Mouse (Mus musculus): ENCODE data around the gene Asb1.

The Asb1 gene

DNA sequence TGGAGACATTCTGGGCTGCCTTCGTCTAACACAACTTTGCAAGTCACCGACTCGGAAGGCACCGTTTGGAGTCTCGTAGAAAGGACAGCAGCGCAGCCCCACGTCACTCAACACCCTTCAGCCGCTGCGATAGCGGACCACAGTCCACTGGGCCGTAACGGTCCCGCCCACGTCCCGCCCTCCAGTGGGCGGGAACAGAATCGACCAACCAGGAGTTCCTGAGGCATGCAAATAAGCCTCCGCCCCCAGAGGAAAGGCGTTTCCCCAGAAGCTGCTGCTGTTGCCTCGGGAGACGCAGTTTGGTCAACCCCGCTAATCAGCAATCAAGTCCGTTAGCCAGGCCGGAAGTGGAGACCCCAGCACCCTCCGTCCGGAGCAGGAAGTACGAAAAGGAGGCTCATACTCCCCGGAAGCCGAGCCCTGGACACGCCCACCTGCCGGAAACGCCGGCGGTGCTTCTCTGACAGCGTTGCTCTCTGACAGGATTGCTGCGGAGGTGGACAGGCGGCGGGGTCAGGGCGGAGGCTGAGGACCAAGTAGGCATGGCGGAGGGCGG is at the start of gene Asb1:
TSS of gene Asb1 (plus strand) at position 274 of the 556 bp plus-strand sequence.
- peak; percentile 92 for DNase-seq

DNA sequence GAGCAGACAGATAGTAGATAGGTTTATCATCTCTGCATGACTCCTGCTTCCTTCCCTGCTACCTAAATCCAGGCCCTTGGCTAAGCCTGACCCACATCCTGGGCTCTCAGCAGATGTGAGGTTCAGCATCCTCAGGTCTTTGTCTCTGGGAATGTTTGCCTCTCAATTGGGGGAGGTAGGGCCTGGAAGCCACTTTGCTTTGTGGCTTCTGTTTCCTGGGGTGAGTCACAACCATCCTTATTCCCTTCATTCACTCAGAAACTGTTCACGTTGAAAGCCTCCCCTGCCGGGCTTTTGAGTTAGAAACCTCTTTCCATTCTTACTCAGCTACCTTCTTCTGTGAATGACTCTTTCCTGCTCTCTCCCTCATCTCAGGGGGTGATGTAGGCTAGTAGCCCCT is 47.6 kb upstream of the Asb1 start:
- DNase-seq: no peak

DNA sequence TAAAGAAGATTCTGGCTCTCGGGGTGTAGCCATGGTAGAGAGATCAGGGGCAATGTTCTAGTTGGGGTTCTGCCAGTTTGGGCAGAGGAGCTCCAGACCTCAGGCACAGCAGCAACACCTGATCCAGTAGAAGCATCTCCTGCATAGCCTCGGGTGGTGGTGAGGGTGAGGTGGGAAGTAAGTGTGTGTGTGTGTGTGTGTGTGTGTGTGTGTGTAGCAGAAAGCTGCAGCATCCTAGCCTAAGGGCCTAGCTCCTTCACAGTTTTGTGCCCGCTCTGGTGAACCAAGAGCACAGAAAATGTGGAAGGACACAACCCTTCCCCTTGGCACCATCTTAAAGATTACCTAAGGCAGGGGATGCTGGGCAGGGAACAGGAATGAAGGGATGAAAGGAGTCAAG is 46.4 kb upstream of the Asb1 start:
- DNase-seq: peak; percentile 43

DNA sequence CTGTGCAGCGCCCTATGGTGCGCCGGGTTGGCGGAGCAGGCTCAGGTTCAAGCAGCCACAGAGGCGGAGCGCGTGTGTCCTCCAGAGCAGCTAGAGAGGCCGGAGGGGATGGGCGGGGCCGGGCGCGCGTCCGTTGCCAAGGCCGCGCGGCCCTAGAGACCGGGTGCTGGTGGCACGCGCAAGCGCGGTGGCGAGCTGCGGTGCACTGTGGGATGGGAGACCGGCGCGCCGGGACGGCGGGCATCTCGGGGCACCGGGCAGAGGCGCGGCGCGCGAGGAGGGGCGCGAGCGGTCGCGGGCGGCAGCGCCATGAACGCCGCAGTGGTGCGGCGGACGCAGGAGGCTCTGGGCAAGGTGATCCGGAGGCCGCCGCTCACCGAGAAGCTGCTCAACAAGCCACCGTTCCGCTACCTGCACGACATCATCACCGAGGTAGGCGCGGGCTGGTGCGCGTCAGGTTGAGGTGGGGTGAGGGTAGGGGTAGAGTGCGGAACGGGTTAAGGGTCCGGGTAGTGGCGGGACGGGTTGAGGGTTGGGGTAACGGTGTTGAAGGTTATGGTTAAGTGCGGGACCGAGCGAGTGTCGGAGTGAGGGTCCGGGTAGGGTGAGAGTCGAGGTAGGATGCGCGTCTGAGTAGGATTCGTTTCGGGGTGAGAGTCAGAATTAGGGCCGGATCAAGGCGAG is 45.7 kb upstream of the Asb1 start, which contains the start of gene Traf3ip1:
TSS of gene Traf3ip1 (plus strand) at position 191 of the 684 bp plus-strand sequence.
- peak; percentile 96 for DNase-seq

DNA sequence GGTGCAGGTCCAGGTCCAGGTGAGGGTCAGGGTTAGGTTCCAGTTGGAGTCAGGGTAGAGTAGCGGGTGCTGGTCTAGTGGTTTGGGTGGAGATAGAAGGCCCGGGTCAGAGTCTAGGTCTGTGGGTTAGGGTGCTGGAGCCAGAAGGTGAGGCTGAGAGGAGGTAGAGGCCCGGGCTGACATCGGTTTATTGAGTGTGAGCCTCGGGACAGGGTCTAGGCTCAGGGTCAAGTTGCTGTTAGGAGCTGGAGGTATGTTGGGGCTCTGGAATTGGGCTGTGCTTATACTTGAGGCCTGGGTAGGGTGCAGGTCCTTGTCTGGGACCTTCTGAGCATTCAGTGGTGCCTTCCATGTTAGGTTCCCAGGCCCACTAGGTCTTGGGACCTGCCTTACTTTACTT is 45.0 kb upstream of the Asb1 start:
- peak; percentile 22 for DNase-seq

DNA sequence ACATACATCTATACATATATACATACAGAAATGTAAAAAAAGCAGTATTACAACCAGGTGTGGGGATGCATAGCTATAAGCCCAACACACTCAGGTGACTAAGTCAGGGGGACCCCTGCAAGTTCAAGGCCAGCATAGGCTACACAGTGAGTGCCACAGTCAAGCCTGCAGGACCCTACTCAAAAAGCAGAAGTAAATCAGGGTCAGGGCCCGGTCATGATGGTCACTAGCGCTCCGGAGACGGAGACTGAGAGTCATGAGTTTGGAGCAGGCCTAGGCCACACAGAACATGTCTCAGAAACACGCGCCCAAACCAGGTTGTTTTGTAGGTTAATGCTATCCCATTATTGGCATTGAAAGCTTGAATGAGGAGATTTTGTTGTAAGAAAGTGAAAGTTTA is 41.8 kb upstream of the Asb1 start:
- no peak for DNase-seq

DNA sequence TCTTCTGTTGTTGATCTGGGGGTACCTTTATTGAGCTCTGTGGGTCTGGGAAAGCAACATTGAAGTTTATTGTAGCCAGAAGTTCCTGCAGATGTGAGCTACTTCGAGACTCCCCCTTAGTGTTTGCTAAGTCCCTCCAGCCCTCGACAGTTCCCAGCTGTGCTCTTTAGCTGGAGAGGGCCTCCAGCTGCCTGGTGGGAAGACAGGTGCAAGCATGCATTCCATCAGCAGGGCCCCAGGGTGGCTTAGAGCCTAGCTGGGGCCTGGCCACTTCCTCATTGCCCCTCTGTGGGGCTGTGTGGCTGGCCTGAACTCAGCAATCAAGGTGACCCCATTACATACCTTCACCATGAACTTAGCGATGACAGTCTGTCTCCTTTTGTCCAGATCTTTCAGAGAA is 35.7 kb upstream of the Asb1 start:
- no peak for DNase-seq

DNA sequence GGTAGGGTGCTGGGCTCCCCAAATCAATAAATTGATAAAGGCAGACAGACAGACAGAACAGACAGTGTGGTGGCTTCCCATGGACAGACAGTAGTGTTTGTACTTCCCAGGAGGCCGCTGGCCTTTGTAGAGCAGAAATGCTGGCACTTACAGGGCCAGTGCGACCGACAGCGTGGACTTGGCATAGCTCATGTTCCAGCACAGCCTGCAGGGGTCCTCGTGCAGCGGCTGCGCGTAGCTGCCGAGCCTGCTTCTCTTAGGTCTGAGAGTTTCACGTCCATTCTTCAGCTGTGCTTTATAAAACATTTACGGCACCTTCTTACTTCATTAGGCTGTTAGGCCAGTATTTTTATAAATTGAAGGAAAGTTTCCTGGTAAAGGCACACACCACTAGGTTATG is 25.4 kb upstream of the Asb1 start:
- no peak for DNase-seq

DNA sequence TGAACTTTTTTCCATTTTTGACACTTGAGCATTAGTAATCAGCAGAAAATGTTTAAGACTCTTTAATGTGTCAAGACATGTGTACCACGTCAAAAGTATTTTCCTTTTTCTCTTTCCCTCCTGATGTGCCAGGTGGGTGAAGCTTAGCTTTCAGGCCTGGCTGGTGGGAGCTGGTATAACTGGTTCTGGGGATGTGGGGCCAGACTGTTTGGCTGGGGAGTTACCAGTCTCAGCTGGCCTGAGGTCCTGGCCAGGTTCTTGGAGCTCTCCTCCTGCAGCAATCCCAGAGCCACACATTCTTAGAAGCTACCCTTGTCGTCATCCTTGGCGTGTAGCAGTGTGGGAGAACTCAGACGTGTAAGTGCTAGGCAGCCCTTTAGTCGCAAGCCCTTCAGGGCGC is 24.7 kb upstream of the Asb1 start:
- DNase-seq: no peak

DNA sequence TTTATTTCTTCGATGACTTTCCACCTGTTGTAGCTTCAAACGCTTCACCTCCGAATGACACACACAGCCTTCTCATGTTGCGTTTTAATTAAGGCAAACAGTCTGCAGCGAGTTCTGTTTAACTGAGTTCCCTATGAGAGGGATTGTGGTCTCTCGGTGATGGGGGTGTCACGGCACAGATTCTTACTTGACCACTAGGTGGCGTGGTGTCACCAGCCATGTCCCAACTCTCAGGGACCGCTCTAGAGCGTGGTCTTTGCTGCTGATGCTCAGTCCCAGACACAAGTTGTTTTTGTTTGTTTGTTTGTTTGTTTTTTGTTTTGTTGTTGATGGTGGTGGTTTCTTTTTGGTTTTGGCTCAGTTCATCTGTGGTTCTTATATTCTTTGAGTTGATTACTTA is 16.6 kb upstream of the Asb1 start:
- peak; percentile 29 for DNase-seq

DNA sequence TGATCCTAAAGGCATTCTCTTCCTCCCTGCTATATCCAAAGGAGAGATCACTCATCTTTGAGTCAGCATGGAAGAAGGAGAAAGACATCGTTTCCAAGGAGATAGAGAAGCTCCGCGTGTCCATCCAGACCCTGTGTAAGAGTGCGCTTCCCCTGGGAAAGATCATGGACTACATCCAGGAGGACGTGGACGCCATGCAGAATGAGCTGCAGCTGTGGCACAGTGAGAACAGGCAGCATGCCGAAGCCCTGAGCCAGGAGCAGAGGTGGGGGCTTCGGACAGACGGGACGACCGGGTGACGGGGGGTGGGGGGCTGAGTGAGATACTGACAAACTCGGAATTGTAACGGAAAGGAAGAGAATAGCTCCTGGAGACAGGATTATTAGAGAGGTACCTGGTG is 14.5 kb upstream of the Asb1 start:
- no peak for DNase-seq

DNA sequence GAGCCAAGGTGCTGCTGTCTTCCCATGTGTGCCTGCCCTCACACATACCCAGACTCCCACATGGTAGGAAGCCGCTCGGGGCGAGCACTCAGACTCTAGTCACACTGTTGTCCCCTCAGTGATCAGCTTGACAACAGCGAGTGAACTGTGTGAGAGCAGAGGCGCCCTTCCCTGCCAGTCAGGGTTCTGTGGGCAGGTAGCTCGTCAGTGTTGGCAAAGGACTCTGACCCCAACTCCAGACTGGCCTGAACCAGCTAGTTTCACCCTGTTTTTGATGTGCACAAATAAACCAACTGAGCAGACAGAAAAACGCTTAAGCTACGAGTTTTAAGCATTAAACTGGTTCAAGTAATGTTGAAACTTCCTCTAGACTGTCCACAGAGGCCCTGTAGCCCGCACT is 10.2 kb upstream of the Asb1 start:
- DNase-seq: no peak

DNA sequence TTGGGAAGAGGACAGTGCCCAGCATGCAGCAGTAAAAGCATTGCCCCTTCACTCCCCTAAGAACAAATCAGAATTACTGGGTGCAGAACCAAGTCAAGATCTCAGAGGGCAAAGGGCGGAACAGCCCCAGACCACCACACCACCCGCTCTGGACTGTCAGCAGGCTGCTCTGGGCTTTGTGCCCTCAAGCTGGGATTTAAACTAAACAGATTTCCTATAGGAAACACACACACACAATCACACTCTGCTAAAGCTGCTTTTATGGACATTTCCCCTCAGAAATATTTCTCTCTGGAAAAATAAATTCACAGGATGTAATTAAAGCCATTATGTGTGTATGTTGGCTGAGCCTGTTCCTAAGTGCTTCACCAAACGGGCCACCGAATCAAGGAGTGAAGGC is 8.1 kb upstream of the Asb1 start:
- no peak for DNase-seq

DNA sequence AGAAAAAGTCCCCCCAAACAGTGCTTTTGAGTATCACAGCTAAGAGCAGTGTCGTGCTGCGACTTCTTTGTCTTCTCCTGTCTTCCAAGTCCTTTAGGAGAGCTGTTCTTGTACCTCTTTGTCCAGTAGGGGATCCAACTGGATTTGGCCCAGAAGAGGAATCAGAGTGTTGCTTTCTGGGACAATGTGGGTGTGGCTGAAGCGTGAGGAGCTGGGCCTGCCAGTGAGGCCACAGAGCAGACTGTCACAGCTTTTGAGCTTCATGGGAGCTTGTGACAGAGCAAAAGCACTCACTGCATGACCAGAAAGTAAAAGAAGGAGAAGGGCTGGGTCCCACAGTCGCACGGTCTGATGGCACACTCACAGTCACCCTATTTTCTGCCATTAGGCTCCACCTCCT is 7.5 kb upstream of the Asb1 start:
- DNase-seq: no peak

DNA sequence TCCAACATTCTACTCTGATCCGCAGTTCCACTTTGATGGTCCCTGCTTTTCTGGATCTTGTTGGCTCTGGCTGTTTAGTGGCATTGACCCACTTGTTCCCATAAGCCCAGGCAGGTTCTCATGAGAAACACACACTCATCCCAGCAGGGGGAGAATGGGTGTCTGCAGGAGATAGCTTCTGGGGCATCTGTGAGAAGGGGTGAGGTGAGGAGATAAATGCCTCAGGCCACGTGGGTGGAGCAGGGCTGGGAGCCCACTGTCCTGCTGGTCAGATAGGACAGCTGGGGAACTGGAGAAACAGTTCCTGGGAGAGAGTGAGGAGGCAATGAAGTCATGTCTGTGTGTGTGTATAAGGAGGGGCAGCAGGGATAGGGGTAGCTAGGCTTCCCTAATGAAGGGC is 6.9 kb upstream of the Asb1 start:
- no peak for DNase-seq

DNA sequence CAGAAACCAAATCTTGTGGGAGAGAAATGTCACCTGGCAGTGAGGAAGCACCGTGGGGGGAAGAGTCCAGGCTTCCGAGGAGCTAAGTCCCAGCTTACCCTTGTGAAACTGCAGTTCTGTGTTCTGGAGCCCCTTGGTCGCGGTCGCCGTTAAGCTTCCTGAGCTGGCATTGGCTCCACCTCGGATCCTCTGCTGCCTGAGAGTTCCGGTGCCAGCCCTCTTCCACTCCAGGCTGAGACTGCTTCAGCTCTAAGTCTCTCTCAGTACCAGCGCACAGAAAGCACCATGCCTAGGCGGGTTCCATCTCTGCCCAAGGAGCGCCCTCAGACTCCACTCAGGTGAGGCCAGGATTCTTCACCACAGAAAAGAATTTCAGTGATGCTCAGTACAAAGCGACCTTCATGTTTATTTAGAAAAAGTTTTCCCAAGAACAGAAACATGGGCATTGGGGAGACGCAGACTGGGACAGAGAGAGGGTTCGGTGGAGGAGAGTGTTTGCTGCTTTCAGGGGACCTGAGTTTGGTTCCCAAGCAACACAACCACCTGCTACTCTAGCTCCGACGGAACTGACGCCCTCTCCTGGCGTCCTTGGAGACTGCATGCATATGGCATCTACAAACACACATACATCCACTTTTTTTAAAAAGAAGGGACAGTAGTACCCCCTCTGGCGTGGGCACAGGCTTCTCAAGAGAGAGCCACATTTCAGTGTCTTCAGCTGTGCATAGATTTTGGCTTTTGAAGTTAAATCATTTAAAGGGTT is 6.2 kb upstream of the Asb1 start:
- no peak for DNase-seq

DNA sequence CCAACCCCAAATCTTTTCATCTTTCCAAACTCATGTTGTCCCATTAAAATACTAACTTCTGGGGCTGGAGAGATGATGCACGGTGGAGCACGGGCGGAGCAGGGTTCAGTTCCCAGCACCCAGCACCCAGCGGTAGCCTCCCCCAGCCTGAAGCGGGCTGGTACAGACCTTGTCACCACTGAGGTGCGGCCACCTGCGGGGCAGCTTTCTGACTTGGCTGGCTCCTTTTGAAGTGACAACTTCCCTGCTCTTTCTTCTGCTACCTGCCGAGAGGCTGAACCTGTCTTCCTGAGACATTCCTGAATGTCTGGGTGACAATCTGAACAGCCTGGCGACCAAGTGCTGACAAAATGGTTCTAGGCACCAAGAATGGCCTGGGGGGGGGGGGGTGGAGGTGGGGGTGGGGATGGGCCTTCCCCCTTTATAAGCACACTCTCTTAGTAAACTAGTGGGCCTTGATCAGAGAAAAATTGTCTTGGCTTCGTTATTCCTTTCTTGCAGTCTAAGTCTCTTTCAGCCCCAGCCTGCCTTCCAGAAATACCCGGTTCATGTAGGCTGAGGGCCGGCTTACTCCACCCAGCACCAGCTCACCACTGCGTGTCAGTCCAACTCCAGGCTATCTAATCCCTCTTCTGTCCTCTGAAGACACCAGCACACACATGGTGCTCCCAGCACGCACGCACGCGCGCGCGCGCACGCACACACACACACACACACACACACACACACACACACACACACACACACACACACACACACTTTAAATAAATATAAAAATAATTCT is 2.4 kb upstream of the Asb1 start:
- DNase-seq: no peak

DNA sequence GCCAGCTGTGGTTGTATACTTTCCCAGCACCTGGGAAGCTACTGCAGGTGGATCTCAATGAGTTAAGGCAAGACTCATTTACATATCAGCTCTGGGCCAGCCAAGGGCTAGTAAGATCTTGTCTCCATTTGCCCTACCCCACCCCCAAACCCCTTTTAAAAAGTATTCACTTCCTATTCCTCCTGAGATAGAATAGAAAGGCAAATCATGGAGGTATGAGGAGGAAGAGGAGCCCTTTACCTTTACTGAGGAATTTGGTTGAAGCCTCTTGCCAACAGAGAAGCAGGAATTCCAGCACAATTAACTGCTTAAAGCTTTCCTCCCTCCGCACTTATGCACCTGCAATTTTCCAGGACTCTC is 1.8 kb upstream of the Asb1 start:
- DNase-seq: no peak

DNA sequence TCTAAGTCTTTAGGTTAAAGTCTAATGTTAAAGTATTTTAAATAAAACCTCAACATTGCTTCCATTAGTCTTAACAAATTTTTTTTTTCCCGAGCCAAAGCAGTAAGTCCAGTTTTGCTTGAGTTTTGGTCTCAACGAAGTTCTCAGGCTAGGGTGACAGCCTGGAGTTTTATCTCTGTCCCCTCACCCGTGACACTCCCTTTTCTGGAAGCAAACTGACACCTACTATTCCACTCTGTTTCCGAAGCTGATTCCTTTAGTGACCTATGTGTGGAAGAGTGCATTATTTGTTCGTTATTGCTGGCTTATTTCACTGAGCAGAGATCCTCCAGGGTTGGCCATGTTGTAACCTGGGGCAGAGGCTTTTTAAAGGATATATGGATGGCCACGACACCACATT is 1.1 kb upstream of the Asb1 start:
- no peak for DNase-seq

DNA sequence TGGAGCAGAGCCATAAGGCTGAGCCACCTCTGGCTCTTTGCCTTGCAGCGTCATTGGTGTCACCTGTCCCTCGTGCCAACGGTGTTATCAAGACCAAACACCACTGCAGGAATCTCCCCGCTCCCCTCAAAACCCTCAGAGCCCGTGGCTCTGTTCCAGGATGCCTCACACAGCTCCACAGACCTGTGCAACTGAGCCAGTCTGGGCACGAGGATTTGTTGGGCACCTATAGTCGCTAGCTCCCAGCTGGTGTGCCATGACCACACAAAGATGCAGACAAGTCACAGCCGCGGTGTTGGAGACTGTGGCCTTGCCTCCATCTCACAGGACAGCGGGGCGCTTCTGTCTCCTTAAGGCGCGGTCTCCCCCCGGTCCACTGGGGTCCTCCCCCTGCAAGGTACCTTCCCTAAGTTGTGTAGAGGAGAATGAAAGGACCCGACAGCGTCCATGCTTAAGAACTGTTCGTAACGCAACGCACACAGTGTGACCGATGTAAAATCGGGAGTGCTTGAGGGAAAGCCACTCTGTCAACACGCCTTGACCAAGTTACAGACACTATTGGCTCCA is 557 bp upstream of the Asb1 start:
- DNase-seq: peak; percentile 67

DNA sequence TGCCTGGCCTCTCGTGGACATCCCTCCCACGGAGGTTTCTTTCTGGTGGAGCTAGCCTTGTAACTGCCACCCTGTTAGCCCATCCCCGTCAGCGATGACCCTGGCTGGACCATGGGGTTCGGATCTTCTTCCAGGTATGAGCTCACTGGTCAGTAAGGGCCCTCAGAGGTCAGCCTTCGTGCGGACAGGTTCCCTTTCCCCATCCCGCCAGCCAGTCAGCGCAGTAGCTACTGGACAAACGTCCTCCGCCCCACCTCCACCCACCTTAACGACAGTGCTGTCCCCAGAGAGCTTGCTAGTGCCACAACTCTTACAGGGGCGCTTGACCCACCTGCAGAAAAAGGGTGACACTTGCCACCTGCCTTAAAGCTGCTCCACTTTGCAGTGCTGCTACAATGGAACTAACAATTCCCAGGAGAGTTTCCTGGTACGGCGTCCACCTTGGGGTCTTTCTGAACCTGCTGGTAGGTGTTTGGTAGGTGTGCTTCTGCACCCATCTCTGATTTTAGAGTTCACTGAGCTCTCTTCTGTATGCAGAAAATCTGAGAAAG is 773 bp downstream of the Asb1 start:
- peak; percentile 38 for DNase-seq

DNA sequence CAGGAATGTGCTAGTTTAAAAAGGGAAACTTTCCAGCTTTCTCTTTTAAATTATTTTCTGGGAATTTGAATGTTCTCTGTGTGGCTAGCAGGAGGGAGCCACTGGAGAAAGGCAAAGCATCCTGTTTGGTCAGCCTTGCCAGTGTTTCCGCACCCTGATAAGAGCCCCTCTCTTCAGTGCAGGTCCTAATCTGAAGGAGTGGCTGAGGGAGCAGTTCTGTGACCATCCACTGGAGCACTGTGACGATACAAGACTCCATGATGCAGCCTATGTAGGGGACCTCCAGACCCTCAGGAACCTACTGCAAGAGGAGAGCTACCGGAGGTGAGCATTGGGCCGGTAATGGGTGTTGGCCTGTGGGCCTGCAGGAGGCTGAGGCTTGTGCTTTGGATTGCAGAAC is 3.6 kb downstream of the Asb1 start:
- DNase-seq: no peak

DNA sequence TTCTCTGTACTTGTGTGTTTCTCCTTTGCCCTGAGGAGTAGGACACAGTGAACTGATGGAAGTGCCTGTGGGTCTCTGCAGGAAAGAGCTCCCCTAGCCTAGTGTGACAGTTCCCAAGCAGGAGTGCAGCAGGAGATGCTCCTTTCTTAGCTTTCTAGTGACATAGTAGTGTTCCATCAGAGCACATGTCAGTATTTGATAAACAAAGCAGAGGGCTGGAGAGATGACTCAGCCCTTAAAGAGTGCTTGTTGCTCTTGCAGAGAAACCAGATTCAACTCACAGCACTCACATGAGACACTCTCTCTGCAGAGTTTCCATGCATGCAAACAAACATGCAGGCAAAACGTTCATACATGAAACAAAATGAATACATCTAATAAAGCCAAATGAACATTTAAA is 4.9 kb downstream of the Asb1 start:
- DNase-seq: no peak

Measured in cerebellum, adult 11-12 months (tissue).